Mouse (Mus musculus): ENCODE measurements at regions not wholly inside any gene's neighbourhood (a gene's known extent, or its start where the extent isn't known, plus 50 kb on each side); places are given as distances from the start of the nearest gene placed in this dataset.

DNA sequence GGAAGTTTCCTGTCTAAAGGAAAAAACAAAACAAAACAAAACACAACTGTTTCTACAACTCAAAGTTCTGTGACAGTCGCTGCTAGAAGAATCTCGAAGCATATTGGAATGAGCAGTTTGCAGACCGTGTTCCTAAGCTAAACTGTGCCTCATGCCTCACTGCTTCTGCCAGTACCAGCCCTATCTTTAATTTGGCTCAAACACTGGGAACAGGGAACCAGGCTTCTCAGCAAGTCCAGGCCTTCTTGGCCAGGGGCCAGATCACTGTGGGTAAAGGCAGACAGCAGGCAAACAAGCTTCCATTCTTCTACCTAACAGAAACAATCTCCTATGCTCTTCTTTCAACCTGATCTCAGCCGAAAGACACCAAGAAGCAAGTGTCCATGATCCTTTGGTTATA, 56.5 kb downstream of the Tmsb4x start:
- Histone ChIP-seq H3K36me3 (ENCODE audit: control insufficient read depth, insufficient read depth, low read length) (no peaks in the 10 kb centered on the region), H3K9me3 (ENCODE audit: control insufficient read depth, low read length) (no peaks in the 10 kb centered on the region), H3K27ac (replicated peaks; ENCODE audit: low read depth, low read length) (no peak overlapping the region), H3K9ac (ENCODE audit: low read depth, low read length, severe bottlenecking) (no peak overlapping the region), H3K4me2 (replicated peaks; ENCODE audit: low read depth, low read length, severe bottlenecking) (no peak overlapping the region), H3K27me3 (ENCODE audit: control insufficient read depth, insufficient read depth, low read length) (peaks cover 5% of the 10 kb centered on the region; the same call in 1 of the 2 replicates), H3K4me3 (replicated peaks; ENCODE audit: low read length) (no peak overlapping the region), H3K4me1 (ENCODE audit: control insufficient read depth, insufficient read depth, low read length) (no peaks in the 10 kb centered on the region)
- WGBS: 83% methylated on average over 4 of the region's 4 CpGs
- TF ChIP-seq POLR2A (IDR thresholded peaks at IDR 0.05; ENCODE audit: borderline replicate concordance, extremely low read depth, insufficient read depth, insufficient read length): no peak
- DNase-seq (ENCODE audit: low spot score): no peak
- no peak for ATAC-seq (ENCODE audit: low FRiP score, low read depth)

DNA sequence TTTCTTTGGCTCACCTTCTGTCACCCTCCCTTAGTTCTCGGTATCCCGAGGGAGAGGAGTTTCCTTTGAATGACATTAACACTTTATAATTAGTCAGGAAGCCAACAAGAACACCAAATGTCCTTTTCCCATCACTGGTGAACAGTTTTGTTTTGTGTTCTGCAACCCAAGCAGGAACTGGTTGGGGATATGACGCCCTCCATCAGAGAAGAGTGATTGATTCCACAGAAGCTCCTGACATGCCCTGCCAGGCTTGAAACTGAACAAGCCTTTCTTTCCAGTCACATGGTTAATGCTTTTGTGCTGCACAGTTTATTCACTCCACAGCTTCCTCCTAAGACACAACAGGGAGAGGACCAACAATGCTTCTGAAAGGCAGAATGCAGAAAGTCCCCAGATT, 57.8 kb downstream of the Tmsb4x start:
- Histone ChIP-seq H3K9ac (ENCODE audit: low read depth, low read length, severe bottlenecking) (no peak overlapping the region), H3K4me3 (replicated peaks; ENCODE audit: low read length) (no peak overlapping the region), H3K4me1 (ENCODE audit: control insufficient read depth, insufficient read depth, low read length) (no peaks in the 10 kb centered on the region), H3K27ac (replicated peaks; ENCODE audit: low read depth, low read length) (no peak overlapping the region), H3K27me3 (ENCODE audit: control insufficient read depth, insufficient read depth, low read length) (peaks cover 5% of the 10 kb centered on the region; the same call in 1 of the 2 replicates), H3K4me2 (replicated peaks; ENCODE audit: low read depth, low read length, severe bottlenecking) (no peak overlapping the region), H3K36me3 (ENCODE audit: control insufficient read depth, insufficient read depth, low read length) (no peaks in the 10 kb centered on the region), H3K9me3 (ENCODE audit: control insufficient read depth, low read length) (no peaks in the 10 kb centered on the region)
- DNase-seq (ENCODE audit: low spot score) (no peak), ATAC-seq (ENCODE audit: low FRiP score, low read depth) (no peak)
- 85% methylated on average over 3 of the region's 3 CpGs for WGBS
- no peak for TF ChIP-seq POLR2A (IDR thresholded peaks at IDR 0.05; ENCODE audit: borderline replicate concordance, extremely low read depth, insufficient read depth, insufficient read length)

DNA sequence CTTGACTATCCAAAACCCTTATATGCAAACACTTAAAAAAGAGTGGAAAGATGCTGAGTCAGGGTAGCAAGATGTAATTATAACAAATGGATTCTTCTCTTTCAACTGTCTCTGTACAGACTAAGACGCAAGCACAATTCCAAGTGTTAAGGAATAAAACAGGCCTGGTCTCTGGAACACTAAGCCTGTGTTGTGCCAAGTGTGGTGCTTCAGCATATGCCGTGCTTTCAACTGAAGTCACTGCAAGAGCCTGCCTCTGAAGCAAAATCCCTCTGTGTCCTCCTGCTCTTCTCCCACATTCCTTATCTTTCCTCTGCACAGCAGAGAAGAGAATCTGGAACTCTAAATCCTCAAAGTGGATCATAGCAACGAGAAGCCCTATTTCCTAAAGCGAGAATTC, 59.7 kb downstream of the Tmsb4x start:
- TF ChIP-seq POLR2A (IDR thresholded peaks at IDR 0.05; ENCODE audit: borderline replicate concordance, extremely low read depth, insufficient read depth, insufficient read length): no peak
- WGBS: 87% methylated on average over 4 of the region's 4 CpGs
- no peaks in the 10 kb centered on the region for H3K4me1 ChIP-seq (ENCODE audit: control insufficient read depth, insufficient read depth, low read length)
- DNase-seq (ENCODE audit: low spot score): no peak
- ATAC-seq (ENCODE audit: low FRiP score, low read depth): no peak
- H3K4me3 ChIP-seq (replicated peaks; ENCODE audit: low read length): no peak overlapping the region
- peaks cover 5% of the 10 kb centered on the region; the same call in 1 of the 2 replicates for H3K27me3 ChIP-seq (ENCODE audit: control insufficient read depth, insufficient read depth, low read length)
- no peaks in the 10 kb centered on the region for H3K36me3 ChIP-seq (ENCODE audit: control insufficient read depth, insufficient read depth, low read length)
- H3K4me2 ChIP-seq (replicated peaks; ENCODE audit: low read depth, low read length, severe bottlenecking): no peak overlapping the region
- H3K9ac ChIP-seq (ENCODE audit: low read depth, low read length, severe bottlenecking): no peak overlapping the region
- H3K9me3 ChIP-seq (ENCODE audit: control insufficient read depth, low read length): no peaks in the 10 kb centered on the region
- H3K27ac ChIP-seq (replicated peaks; ENCODE audit: low read depth, low read length): no peak overlapping the region

DNA sequence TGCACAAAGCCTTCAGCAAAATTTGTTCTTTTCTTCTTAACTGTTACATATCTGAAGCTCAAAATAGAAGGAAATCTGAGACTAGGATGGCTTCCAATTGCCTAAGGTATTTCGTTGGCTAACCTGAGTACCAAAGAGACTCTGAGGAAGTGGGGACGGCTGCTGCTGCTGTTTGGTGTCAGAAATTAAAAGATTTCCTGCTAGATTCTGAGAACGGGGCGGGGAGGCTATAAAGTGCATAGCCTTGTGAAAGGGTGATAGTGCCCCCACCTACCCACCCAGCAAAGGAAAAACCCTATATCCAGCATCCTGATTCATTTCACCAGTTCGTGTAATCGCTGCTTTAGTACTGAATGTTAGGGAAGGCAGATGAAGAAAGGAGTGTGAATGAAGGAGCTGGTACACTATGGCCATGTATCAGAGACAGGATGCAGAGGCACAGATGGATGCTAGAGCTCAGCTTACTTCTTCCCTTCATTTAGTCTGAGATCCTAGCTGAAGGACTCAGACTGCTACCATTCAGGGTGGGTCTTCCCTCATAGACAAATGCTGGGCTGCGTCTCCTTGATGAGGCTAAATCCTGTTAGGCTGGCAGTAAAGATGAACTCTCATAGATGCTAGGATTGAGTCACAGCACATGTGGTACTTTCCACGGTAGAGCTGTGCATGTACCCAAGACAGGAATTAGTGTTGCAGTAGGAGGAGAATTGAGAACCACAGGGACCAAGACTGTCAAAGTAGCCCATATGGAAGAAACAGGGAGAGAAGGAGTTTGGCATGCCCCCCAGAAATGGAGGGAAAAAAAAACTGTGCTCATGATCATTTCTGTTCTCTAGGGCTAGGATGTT, 62.4 kb downstream of the Tmsb4x start:
- Histone ChIP-seq H3K4me2 (replicated peaks; ENCODE audit: low read depth, low read length, severe bottlenecking) (no peak overlapping the region), H3K27ac (replicated peaks; ENCODE audit: low read depth, low read length) (no peak overlapping the region), H3K9me3 (ENCODE audit: control insufficient read depth, low read length) (no peaks in the 10 kb centered on the region), H3K9ac (ENCODE audit: low read depth, low read length, severe bottlenecking) (no peak overlapping the region), H3K4me1 (ENCODE audit: control insufficient read depth, insufficient read depth, low read length) (no peaks in the 10 kb centered on the region), H3K4me3 (replicated peaks; ENCODE audit: low read length) (no peak overlapping the region), H3K27me3 (ENCODE audit: control insufficient read depth, insufficient read depth, low read length) (peaks cover 4% of the 10 kb centered on the region; the same call in 1 of the 2 replicates), H3K36me3 (ENCODE audit: control insufficient read depth, insufficient read depth, low read length) (no peaks in the 10 kb centered on the region)
- no peak for DNase-seq (ENCODE audit: low spot score)
- ATAC-seq (ENCODE audit: low FRiP score, low read depth): no peak
- TF ChIP-seq POLR2A (IDR thresholded peaks at IDR 0.05; ENCODE audit: borderline replicate concordance, extremely low read depth, insufficient read depth, insufficient read length): no peak
- 74% methylated on average over 8 of the region's 8 CpGs for WGBS

DNA sequence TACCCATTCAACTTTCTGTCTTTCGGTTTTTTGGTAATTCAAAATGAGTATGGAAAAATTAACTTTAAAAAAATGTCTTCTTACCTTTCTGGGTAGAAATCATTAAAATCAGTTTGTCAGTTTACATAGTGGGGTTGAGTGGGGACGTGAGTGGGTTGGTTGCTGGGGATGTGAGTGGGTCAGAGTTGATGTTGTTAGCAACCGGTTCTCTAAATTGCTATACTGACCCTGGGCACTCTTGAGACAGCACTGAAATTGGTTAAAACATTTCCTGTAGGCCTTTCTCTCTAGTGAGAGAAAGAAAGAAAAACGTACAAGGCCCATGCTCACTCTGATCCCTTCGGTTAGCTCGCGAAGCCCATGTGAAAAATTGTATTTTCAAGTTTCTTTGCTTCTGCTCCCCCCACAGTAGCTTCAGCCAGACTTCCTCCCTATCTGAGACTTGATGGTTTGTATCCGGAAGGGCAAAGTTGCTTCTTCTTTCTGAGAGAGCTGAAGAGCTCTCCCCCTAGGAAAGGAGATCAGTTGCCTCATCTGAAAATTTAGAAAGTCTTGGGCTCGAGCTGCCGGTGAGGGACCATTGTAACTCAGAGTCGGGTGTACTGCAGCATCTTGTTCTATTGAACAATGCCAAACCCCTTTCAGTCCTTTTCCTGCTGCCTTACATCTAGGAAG, 63.5 kb downstream of the Tmsb4x start:
- Histone ChIP-seq H3K4me3 (replicated peaks; ENCODE audit: low read length) (no peak overlapping the region), H3K9me3 (ENCODE audit: control insufficient read depth, low read length) (no peaks in the 10 kb centered on the region), H3K36me3 (ENCODE audit: control insufficient read depth, insufficient read depth, low read length) (no peaks in the 10 kb centered on the region), H3K4me1 (ENCODE audit: control insufficient read depth, insufficient read depth, low read length) (no peaks in the 10 kb centered on the region), H3K9ac (ENCODE audit: low read depth, low read length, severe bottlenecking) (no peak overlapping the region), H3K27me3 (ENCODE audit: control insufficient read depth, insufficient read depth, low read length) (no peaks in the 10 kb centered on the region), H3K4me2 (replicated peaks; ENCODE audit: low read depth, low read length, severe bottlenecking) (no peak overlapping the region), H3K27ac (replicated peaks; ENCODE audit: low read depth, low read length) (no peak overlapping the region)
- DNase-seq (ENCODE audit: low spot score) (no peak), ATAC-seq (ENCODE audit: low FRiP score, low read depth) (no peak)
- WGBS: 77% methylated on average over 11 of the region's 11 CpGs
- TF ChIP-seq POLR2A (IDR thresholded peaks at IDR 0.05; ENCODE audit: borderline replicate concordance, extremely low read depth, insufficient read depth, insufficient read length): no peak

Measured in limb, embryonic 14.5 days (tissue).